Mouse (Mus musculus): ENCODE results near the gene Ncoa7.

The Ncoa7 gene

DNA sequence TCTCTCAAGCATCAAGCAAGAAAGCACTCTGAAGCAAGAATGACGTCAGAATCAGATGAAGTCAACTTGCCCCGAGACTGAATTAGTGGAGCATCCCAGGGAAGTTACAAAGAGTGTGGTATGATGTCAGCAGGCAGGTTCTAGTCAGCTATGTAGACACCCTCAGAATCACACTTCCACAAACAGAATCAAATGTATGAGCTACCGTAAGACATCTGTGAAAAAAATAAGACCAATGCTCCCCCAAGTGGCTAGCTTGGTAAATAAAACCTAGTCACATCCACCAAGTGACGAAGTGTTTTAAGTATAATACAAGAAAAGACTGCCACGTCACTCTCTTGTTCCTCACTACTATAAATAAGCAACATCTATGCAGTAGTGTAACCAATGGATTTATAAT is 216.1 kb downstream of the Ncoa7 start:
- no peak for DNase-seq (ENCODE audit: low read depth, low spot score)

DNA sequence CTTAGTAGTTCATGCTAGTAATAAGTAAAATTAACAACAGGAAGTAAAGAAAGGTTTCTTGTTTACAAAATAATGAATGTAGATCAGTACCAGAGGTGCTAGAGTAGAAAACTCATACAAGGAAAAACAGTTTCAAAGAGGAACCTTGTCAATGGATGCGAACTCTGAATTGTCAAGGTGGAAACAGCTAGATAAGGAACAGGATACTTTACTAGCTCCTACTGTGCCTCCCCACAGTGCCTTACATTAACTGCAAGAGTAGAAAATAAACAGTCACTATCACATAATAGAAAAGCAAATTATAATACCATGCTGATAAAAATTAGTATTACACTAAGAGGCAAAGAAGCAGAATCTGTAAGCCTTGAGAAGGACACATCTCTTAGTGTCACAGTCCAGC is 217.4 kb downstream of the Ncoa7 start:
- DNase-seq (ENCODE audit: low read depth, low spot score) = no peak
